Mouse (Mus musculus) megakaryocyte, embryonic 14.5 days (primary cell): ENCODE measurements at regions not wholly inside any gene's neighbourhood (a gene's known extent, or its start where the extent isn't known, plus 50 kb on each side); places are given as distances from the start of the nearest gene placed in this dataset.
"Not testable (repeated sequence)": the region's sequence is repeated elsewhere in the genome, so short reads cannot be mapped to it uniquely, and the experiment has no call there.

ENCODE experiments used
- H3K27me3 ChIP-seq: replicated peaks from 2 replicates; pipeline ENCODE3; 2012; ENCODE audit warnings: inconsistent platforms
- H3K36me3 ChIP-seq: replicated peaks from 2 replicates; pipeline ENCODE3; 2012; ENCODE audit warnings: low read length, inconsistent platforms, mixed read lengths
- H3K4me1 ChIP-seq: 2 replicates; pipeline ENCODE4 v1.6.1; 2012; ENCODE audit warnings: inconsistent platforms
- H3K4me3 ChIP-seq: replicated peaks from 2 replicates; pipeline ENCODE3; 2012; ENCODE audit warnings: moderate library complexity, mild to moderate bottlenecking, inconsistent platforms
- H3K9me3 ChIP-seq: 2 replicates; pipeline ENCODE4 v1.6.1; 2012; ENCODE audit warnings: inconsistent platforms
- FLI1 ChIP-seq: IDR thresholded peaks from 2 replicates; pipeline ENCODE4 v1.6.1; 2012; ENCODE audit warnings: low read length, inconsistent platforms, mixed read lengths
- GATA1 ChIP-seq: IDR thresholded peaks from 3 replicates; pipeline ENCODE4 v1.6.1; 2012; ENCODE audit warnings: mixed read lengths, low read length, inconsistent platforms, borderline replicate concordance

DNA sequence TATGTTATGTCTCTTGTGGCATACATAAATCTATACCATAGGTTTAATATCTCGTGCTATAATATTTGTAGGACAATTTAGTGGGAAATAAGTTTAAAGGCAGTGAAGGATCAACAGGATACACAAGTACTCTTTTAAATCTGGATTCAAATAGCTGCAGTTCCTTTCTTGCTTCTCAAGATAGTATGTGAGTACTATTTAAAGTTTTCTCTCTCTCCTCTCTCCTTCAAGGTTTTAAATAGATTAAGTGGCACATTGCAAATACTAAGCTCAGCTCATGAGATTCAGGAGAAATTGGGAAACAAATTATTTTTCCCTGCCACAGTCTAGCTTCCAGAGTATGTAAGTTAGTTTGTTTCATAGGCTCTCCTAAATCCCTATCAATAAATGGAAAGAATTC is 1103.9 kb downstream of the Ndufa4 start:
- Histone ChIP-seq H3K9me3 (no peaks in the 10 kb centered on the region), H3K36me3 (no peaks in the 10 kb centered on the region), H3K27me3 (no peaks in the 10 kb centered on the region), H3K4me3 (no peak overlapping the region), H3K4me1 (no peaks in the 10 kb centered on the region)
- no peak for TF ChIP-seq FLI1

DNA sequence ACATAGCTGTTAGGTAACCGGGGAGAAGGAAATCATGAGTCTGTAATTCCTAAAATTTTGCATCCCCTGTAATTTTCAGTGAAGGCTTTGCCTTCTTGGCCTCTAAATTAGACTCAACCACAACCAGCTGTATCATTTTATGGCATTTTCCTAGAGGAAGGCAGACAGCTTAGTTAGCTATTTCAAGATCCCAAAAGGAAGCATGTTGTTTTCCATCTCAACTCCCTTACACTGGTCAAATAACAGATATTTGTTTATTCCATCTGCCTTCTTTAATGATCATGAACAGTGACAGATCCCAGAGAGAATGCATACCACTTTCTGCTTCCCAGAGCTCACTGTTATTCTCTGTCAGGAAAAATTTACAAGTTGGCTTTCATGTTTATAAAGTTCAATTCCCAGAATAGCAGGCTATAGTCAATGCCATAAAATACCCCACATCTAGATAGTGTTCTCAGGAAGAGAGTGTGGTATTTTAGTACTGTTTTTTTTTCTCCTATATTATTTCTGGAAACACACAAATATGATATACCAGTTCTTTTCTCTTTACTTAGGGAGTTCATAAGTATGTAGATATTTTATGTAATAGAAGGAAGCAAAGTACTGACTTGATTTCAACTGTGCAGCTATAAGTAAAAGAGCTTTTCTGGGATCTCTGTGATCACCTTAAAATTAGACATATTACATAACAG is 1148.5 kb downstream of the Ndufa4 start:
- TF ChIP-seq FLI1 (no peak), GATA1 (no peak)
- H3K9me3 ChIP-seq: no peaks in the 10 kb centered on the region

DNA sequence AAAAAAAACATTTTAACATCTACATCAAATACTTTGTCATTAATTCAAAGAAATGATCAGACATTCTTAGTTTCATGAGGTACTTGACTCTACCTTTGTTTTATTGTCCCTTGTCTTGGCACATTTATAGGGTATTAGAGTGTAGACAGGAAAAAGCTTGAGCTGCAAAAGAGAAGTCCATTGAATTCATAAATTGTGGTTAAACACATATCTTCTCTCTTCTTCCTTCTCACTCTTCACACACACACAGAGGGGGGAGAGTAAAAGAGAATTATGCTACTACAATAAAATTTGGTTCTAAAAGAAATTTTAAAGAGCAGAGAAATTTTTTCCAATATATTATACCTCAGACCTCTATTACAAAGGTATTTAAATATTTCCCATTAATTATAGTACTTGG is 1149.2 kb downstream of the Ndufa4 start:
- H3K4me3 ChIP-seq: no peak overlapping the region
- no peaks in the 10 kb centered on the region for H3K9me3 ChIP-seq
- H3K27me3 ChIP-seq: no peaks in the 10 kb centered on the region
- no peaks in the 10 kb centered on the region for H3K4me1 ChIP-seq
- no peaks in the 10 kb centered on the region for H3K36me3 ChIP-seq
- TF ChIP-seq FLI1 (no peak), GATA1 (no peak)

More for the DNA sequence above, 1148.5 kb downstream of the Ndufa4 start:
- no peaks in the 10 kb centered on the region for H3K27me3 ChIP-seq
- H3K36me3 ChIP-seq: no peaks in the 10 kb centered on the region
- H3K4me1 ChIP-seq: no peaks in the 10 kb centered on the region
- H3K4me3 ChIP-seq: no peak overlapping the region

- Histone ChIP-seq H3K9me3 (no peaks in the 10 kb centered on the region), H3K4me1 (no peaks in the 10 kb centered on the region), H3K36me3 (no peaks in the 10 kb centered on the region), H3K27me3 (no peaks in the 10 kb centered on the region), H3K4me3 (no peak overlapping the region)
- TF ChIP-seq GATA1 (no peak), FLI1 (no peak)
These were observed 1163.2 kb downstream of the Ndufa4 start for GRCm38 (mm10) chr6:10744056-10744455.

DNA sequence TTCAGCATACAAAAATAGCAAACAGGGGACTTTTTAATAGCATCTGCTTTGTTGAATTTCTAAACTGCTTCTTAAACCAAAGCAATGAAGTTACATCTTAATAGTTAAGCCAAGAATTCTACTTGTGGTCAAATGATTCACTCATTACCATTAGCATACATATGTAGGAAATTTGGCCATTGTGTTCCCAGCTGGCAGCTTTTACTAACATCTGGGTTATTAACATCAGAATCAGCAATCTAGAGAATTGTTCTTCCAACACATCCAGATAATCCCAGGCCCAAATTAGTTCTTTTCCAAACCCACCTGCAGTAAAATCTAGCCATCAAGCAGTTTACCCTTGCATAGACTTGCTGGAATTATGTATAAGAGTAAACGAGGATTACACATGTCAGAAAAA is 1184.7 kb downstream of the Ndufa4 start:
- no peaks in the 10 kb centered on the region for H3K9me3 ChIP-seq
- TF ChIP-seq GATA1 (no peak), FLI1 (no peak)
- H3K4me1 ChIP-seq: no peaks in the 10 kb centered on the region
- no peak overlapping the region for H3K4me3 ChIP-seq
- H3K36me3 ChIP-seq: no peaks in the 10 kb centered on the region
- no peaks in the 10 kb centered on the region for H3K27me3 ChIP-seq

DNA sequence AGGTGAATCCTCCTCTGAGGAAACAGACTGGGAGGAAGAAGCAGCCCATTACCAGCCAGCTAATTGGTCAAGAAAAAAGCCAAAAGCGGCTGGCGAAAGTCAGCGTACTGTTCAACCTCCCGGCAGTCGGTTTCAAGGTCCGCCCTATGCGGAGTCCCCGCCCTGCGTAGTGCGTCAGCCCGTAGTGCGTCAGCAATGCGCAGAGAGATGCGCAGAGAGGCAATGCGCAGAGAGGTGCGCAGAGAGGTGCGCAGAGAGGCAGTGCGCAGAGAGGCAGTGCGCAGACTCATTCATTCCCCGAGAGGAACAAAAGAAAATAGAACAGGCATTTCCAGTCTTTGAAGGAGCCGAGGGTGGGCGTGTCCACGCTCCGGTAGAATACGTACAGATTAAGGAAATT is 1216.8 kb downstream of the Ndufa4 start:
- not testable (repeated sequence) for H3K27me3 ChIP-seq, H3K36me3 ChIP-seq, H3K4me1 ChIP-seq, H3K9me3 ChIP-seq
- peak overlapping the region; percentile 69 for H3K4me3 ChIP-seq
